Mouse (Mus musculus) hindbrain, embryonic 13.5 days (tissue): ENCODE data around the gene Cyp2j9. TPM values are rescaled to one million over a fixed set of nuclear protein-coding genes. Genes with fewer than 3 reads are reported as not detected.

Source experiments
- ATAC-seq: fragments of 200-750 bp; cut with Nextera tagmentation; 2 replicates; pipeline ENCODE4 v1.8.0; 2017; ENCODE audit warnings: moderate TSS enrichment; ENCODE audit not compliant: low FRiP score
- H3K27ac ChIP-seq: fragments of 300-500 bp; sonication (generic); 2 replicates; pipeline ENCODE4 v1.5.1; 2015; ENCODE audit warnings: inconsistent platforms, mild to moderate bottlenecking, moderate library complexity
- H3K27me3 ChIP-seq: fragments of 300-500 bp; sonication (generic); 2 replicates; pipeline ENCODE4 v1.6.1; 2015; ENCODE audit warnings: mild to moderate bottlenecking, inconsistent platforms
- H3K36me3 ChIP-seq: fragments of 300-500 bp; sonication (generic); 2 replicates; pipeline ENCODE4 v1.6.1; 2015; ENCODE audit warnings: mild to moderate bottlenecking, inconsistent platforms
- H3K4me1 ChIP-seq: fragments of 300-500 bp; sonication (generic); replicated peaks from 2 replicates; pipeline ENCODE4 v1.6.1; 2015; ENCODE audit warnings: inconsistent platforms
- H3K4me2 ChIP-seq: fragments of 300-500 bp; sonication (generic); 2 replicates; pipeline ENCODE4 v1.6.1; 2015; ENCODE audit warnings: inconsistent platforms, mild to moderate bottlenecking, moderate library complexity
- H3K4me3 ChIP-seq: fragments of 300-500 bp; sonication (generic); 2 replicates; pipeline ENCODE4 v1.5.1; 2015; ENCODE audit warnings: mild to moderate bottlenecking, inconsistent platforms
- H3K9ac ChIP-seq: fragments of 300-500 bp; sonication (generic); 2 replicates; pipeline ENCODE4 v1.6.1; 2015; ENCODE audit warnings: mild to moderate bottlenecking, inconsistent platforms
- H3K9me3 ChIP-seq: fragments of 300-500 bp; sonication (generic); 2 replicates; pipeline ENCODE4 v1.6.1; 2016; ENCODE audit warnings: inconsistent platforms
- WGBS: fragments of 180-500 bp; shearing (Covaris S2); methylation state at CpG from one replicate; pipeline ENCODE4 v1.1.7; 2015; 5-methylcytosine and 5-hydroxymethylcytosine counted together
- polyA plus RNA-seq: library from polyadenylated mRNA; unstranded; fragments of >200 nt; fragmentation: Nextera tagmentation; extraction: Ambion mirVana; gene quantifications from 2 replicates; pipeline ENCODE4 v1.2.1, GENCODE M21; 2015

Gene Cyp2j9
- polyA plus RNA-seq, 1 experiment from 2014 or later: 5.1 TPM

DNA sequence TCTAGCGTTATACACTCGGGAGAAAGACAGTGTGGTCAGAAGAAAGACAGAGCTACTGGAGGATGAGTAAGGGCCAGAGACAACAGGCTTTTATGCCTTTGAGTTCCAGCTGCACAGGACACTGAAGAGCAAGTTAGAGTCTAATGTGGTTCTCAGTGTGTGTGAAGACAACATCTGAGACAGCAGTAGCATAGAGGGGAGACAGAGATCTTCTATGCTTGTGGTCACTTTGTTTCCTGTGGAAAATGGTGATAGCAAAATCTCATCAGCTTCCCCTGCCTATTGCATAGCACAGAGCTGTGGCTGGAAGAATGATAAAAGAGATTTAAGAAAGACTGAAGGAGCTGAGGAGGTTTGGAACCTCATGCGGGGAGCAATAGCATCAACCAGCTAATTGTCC, 39.8 kb downstream of the Cyp2j9 start:
- Histone ChIP-seq H3K9me3 (no peaks in the 10 kb centered on the region), H3K36me3 (no peaks in the 10 kb centered on the region), H3K4me3 (no peak overlapping the region), H3K4me2 (peak overlapping the region; percentile 26; the same call in 1 of the 2 replicates), H3K27ac (no peak overlapping the region), H3K27me3 (no peaks in the 10 kb centered on the region), H3K4me1 (no peaks in the 10 kb centered on the region), H3K9ac (no peak overlapping the region)
- ATAC-seq: no peak
- WGBS: 90% methylated on average over 3 of the region's 3 CpGs

- WGBS: 51% methylated on average over 1 of the region's 1 CpGs
- Histone ChIP-seq H3K27ac (no peak overlapping the region), H3K4me3 (no peak overlapping the region), H3K27me3 (no peaks in the 10 kb centered on the region), H3K9me3 (no peaks in the 10 kb centered on the region), H3K4me2 (no peak overlapping the region), H3K36me3 (no peaks in the 10 kb centered on the region), H3K9ac (no peak overlapping the region), H3K4me1 (no peaks in the 10 kb centered on the region)
- no peak for ATAC-seq
Observed at GRCm38 (mm10) chr4:96545976-96546375, 45.4 kb downstream of the Cyp2j9 start.

DNA sequence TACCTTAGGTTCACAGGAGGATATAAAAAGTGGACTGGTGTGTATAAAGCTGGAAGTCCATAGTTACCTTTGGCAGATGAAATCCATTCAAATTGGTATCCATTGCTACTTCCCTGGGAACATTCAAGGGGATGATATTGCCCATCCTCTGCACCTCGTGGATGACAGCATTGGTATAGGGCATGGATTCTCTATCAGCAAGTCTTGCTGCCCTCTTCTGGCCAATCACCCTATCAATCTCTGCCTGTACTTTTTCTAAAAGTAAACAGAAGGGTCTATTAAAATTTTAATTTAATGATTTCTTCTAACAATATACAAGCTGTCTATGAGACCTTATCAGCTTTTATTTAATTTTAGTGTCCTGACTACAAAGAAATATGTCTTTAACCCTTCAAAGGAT, 65.6 kb downstream of the Cyp2j9 start:
- H3K9me3 ChIP-seq: no peaks in the 10 kb centered on the region
- no peaks in the 10 kb centered on the region for H3K27me3 ChIP-seq
- H3K27ac ChIP-seq: no peak overlapping the region
- ATAC-seq: no peak
- no peak overlapping the region for H3K4me3 ChIP-seq
- no peak overlapping the region for H3K4me2 ChIP-seq
- no peaks in the 10 kb centered on the region for H3K4me1 ChIP-seq
- no peak overlapping the region for H3K9ac ChIP-seq
- H3K36me3 ChIP-seq: no peaks in the 10 kb centered on the region
- WGBS: 31% methylated on average over 1 of the region's 1 CpGs

- no peaks in the 10 kb centered on the region for H3K4me1 ChIP-seq
- H3K4me2 ChIP-seq: no peak overlapping the region
- ATAC-seq: no peak
- no peaks in the 10 kb centered on the region for H3K27me3 ChIP-seq
- H3K36me3 ChIP-seq: no peaks in the 10 kb centered on the region
- WGBS: 85% methylated on average over 2 of the region's 2 CpGs
- H3K4me3 ChIP-seq: no peak overlapping the region
- no peak overlapping the region for H3K27ac ChIP-seq
- no peak overlapping the region for H3K9ac ChIP-seq
- no peaks in the 10 kb centered on the region; the same call in 1 of the 2 replicates for H3K9me3 ChIP-seq
Observed at GRCm38 (mm10) chr4:96522256-96522655, 69.1 kb downstream of the Cyp2j9 start.

Other genes with a start within 250 kb of the Cyp2j9 start
- not detected in 2 replicates for gene Cyp2j11, start 242.9 kb downstream of the Cyp2j9 start, polyA plus RNA-seq
- not detected in 2 replicates for gene Cyp2j8, start 84.2 kb downstream of the Cyp2j9 start, polyA plus RNA-seq
- gene Cyp2j6, start 37.9 kb downstream of the Cyp2j9 start, polyA plus RNA-seq: 6.0 and 6.1 TPM in 2 replicates
- not detected in 2 replicates for gene Cyp2j5, start 72.6 kb upstream of the Cyp2j9 start, polyA plus RNA-seq
- gene Gm12695, start 193.6 kb upstream of the Cyp2j9 start, polyA plus RNA-seq: not detected in 2 replicates